Comparison of ENCODE assay signal across 8 mouse cellular contexts in the genomic region with DNA sequence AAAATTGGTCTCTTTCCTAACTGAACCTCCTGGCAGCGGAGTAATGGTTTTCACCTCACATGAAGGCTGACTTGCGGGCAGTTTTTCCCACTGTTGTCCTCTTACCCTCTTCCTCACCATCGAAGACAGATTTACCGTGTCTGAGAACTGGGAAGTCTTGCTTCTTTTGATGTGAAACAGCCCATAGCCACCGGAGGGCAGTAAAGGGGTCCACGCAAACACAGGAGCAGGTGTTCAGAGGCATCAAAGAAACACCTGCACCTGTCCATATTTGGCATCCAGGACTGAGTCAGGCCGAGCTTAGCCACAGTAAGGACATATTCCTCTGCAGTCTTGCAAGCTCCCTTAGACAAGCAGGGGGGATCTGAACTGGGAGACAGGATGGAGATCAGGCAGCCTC. TPM values are rescaled to one million over a fixed set of nuclear protein-coding genes. Genes with fewer than 3 reads are reported as not detected.
A peak's percentile ranks its signal among the peaks of the same experiment; 100 is the strongest.
DNase-seq lines count a peak whose midpoint lies in the region; ATAC-seq and TF ChIP-seq lines count a peak whose summit lies in the region.

No protein-coding gene starts in this region.

- intact Hi-C loops in gastrocnemius, postnatal 36 days (cut with DNase I), result no loop called here

- H3K9me3 ChIP-seq in liver, postnatal 0 days (ENCODE audit: low read length), result no peaks in the 10 kb centered on the region
- H3K9me3 ChIP-seq in liver, embryonic 12.5 days (replicated peaks), result no peaks in the 10 kb centered on the region
- no peaks in the 10 kb centered on the region for H3K9me3 ChIP-seq in heart, embryonic 15.5 days (replicated peaks)
- H3K9me3 ChIP-seq in midbrain, postnatal 0 days (ENCODE audit: low read length), result no peaks in the 10 kb centered on the region

- no peaks in the 10 kb centered on the region for H3K36me3 ChIP-seq in liver, postnatal 0 days (replicated peaks; ENCODE audit: insufficient read depth, low read length)
- H3K36me3 ChIP-seq in liver, embryonic 12.5 days, result no peaks in the 10 kb centered on the region
- no peaks in the 10 kb centered on the region for H3K36me3 ChIP-seq in heart, embryonic 15.5 days
- H3K36me3 ChIP-seq in midbrain, postnatal 0 days (ENCODE audit: insufficient read depth, low read length), result no peaks in the 10 kb centered on the region

- TF ChIP-seq EP300 in liver, postnatal 0 days (IDR thresholded peaks at IDR 0.05; ENCODE audit: low read depth), result no peak

- WGBS in liver, postnatal 0 days (ENCODE audit: insufficient replicate concordance), result 11% methylated on average over 7 of the region's 7 CpGs
- 16% methylated on average over 7 of the region's 7 CpGs for WGBS in liver, embryonic 12.5 days (ENCODE audit: insufficient replicate concordance)
- 11% methylated on average over 7 of the region's 7 CpGs for WGBS in heart, embryonic 15.5 days
- 16% methylated on average over 7 of the region's 7 CpGs for WGBS in midbrain, postnatal 0 days

- H3K27me3 ChIP-seq in liver, postnatal 0 days (ENCODE audit: insufficient read depth, low read length), result no peaks in the 10 kb centered on the region
- 0 out of 2 replicates have a peak, but pooled peaks cover 3% of the 10 kb centered on the region for H3K27me3 ChIP-seq in liver, embryonic 12.5 days (replicated peaks)
- H3K27me3 ChIP-seq in heart, embryonic 15.5 days, result no peaks in the 10 kb centered on the region
- H3K27me3 ChIP-seq in midbrain, postnatal 0 days (ENCODE audit: insufficient read depth, low read length), result peaks cover 3% of the 10 kb centered on the region; the same call in 1 of the 2 replicates

- no peak overlapping the region for H3K4me3 ChIP-seq in liver, postnatal 0 days (ENCODE audit: low read depth, low read length)
- H3K4me3 ChIP-seq in liver, embryonic 12.5 days, result no peak overlapping the region
- peak overlapping the region; percentile 38 for H3K4me3 ChIP-seq in heart, embryonic 15.5 days
- no peak overlapping the region for H3K4me3 ChIP-seq in midbrain, postnatal 0 days (ENCODE audit: low read depth, low read length)

- H3K4me2 ChIP-seq in liver, postnatal 0 days (ENCODE audit: low read depth, low read length), result no peak overlapping the region
- H3K4me2 ChIP-seq in liver, embryonic 12.5 days, result no peak overlapping the region
- H3K4me2 ChIP-seq in heart, embryonic 15.5 days, result peak overlapping the region; percentile 65
- peak overlapping the region; percentile 33; the same call in 1 of the 2 replicates for H3K4me2 ChIP-seq in midbrain, postnatal 0 days (ENCODE audit: low read depth, low read length, poor library complexity, severe bottlenecking)

- no peak for ATAC-seq in liver, postnatal 0 days
- no peak for ATAC-seq in liver, embryonic 12.5 days
- no peak for ATAC-seq in heart, embryonic 15.5 days (replicated peaks; ENCODE audit: insufficient number of reproducible peaks, insufficient read depth, low FRiP score, low read depth)
- no peak for ATAC-seq in midbrain, postnatal 0 days (ENCODE audit: low FRiP score)
- ATAC-seq in megakaryocyte, adult 5-6 weeks (ENCODE audit: poor library complexity, severe bottlenecking), result no peak

- no peak overlapping the region for H3K27ac ChIP-seq in liver, postnatal 0 days (ENCODE audit: low read depth)
- H3K27ac ChIP-seq in liver, embryonic 12.5 days, result no peak overlapping the region
- peak overlapping the region; percentile 21; the same call in 1 of the 2 replicates for H3K27ac ChIP-seq in heart, embryonic 15.5 days
- H3K27ac ChIP-seq in midbrain, postnatal 0 days (ENCODE audit: low read depth, low read length), result no peak overlapping the region

- H3K9ac ChIP-seq in liver, postnatal 0 days (replicated peaks), result no peak overlapping the region
- no peak overlapping the region for H3K9ac ChIP-seq in liver, embryonic 12.5 days
- H3K9ac ChIP-seq in heart, embryonic 15.5 days, result no peak overlapping the region
- no peak overlapping the region for H3K9ac ChIP-seq in midbrain, postnatal 0 days (replicated peaks; ENCODE audit: low read length, poor library complexity, severe bottlenecking)

- TF ChIP-seq CTCF in liver, postnatal 0 days (IDR thresholded peaks at IDR 0.05; ENCODE audit: low read depth), result 0 out of 2 replicates have a peak, but pooled peaks have one; percentile 9
- peak; percentile 58 for TF ChIP-seq CTCF in midbrain, postnatal 0 days (IDR thresholded peaks at IDR 0.05)

- DNase-seq in liver, postnatal 0 days, result no peak
- DNase-seq in cerebellum, postnatal 14 days, result peak; percentile 33 to 45
- DNase-seq in midbrain, postnatal 0 days (ENCODE audit: low spot score), result peak; percentile 17
- DNase-seq in layer of hippocampus, adult 9-10 months (ENCODE audit: low spot score), result no peak
- DNase-seq in gastrocnemius, postnatal 36 days, result no peak

- H3K4me1 ChIP-seq in liver, postnatal 0 days (ENCODE audit: insufficient read depth), result no peaks in the 10 kb centered on the region
- H3K4me1 ChIP-seq in liver, embryonic 12.5 days, result no peaks in the 10 kb centered on the region
- 0 out of 2 replicates have a peak, but pooled peaks cover 5% of the 10 kb centered on the region for H3K4me1 ChIP-seq in heart, embryonic 15.5 days (replicated peaks)
- H3K4me1 ChIP-seq in midbrain, postnatal 0 days (ENCODE audit: insufficient read depth, low read length), result peaks cover 2% of the 10 kb centered on the region

RNA-seq across cellular contexts. Expression of a gene that starts 7.2 kb away (rescaled TPM):
- polyA plus RNA-seq in liver, postnatal 0 days (2015; fragmentation: Nextera tagmentation; extraction: Ambion mirVana), result not detected in 2 replicates
- not detected in 2 replicates for polyA plus RNA-seq in liver, embryonic 12.5 days (2016; fragmentation: Nextera tagmentation; extraction: Ambion mirVana)
- polyA plus RNA-seq in heart, embryonic 15.5 days (2015; fragmentation: Nextera tagmentation; extraction: Ambion mirVana), result not detected in 2 replicates
- not detected in 2 replicates for total RNA-seq in midbrain, postnatal 0 days (2014; rRNA removed)
- polyA plus RNA-seq in midbrain, postnatal 0 days (2015; fragmentation: Nextera tagmentation; extraction: Ambion mirVana), result not detected in 2 replicates
- total RNA-seq in megakaryocyte, adult 5-6 weeks (2015), result not detected in 2 replicates
- total RNA-seq in megakaryocyte, adult 5-6 weeks (2017), result not detected in 2 replicates
- not detected for total RNA-seq in gastrocnemius, postnatal 36 days (2021)

Comparison
In these comparisons a context has a peak if more than half of its experiments do, and no peak if none do; other contexts are left out.
1. DNase-seq: peak in cerebellum, postnatal 14 days (2 of 2) and midbrain, postnatal 0 days (single experiment); none in liver, postnatal 0 days (single experiment), layer of hippocampus, adult 9-10 months (single experiment) and gastrocnemius, postnatal 36 days (0 of 2).
2. H3K4me2 ChIP-seq: peak in heart, embryonic 15.5 days (single experiment) and midbrain, postnatal 0 days (single experiment); none in liver, postnatal 0 days (single experiment) and liver, embryonic 12.5 days (single experiment).